Mouse (Mus musculus): ENCODE data around the gene Apbb2. TPM values are rescaled to one million over a fixed set of nuclear protein-coding genes. Genes with fewer than 3 reads are reported as not detected.
A peak's percentile ranks its signal among the peaks of the same experiment; 100 is the strongest.

Apbb2 gene
- polyA plus RNA-seq, 1 experiment: 27.7 TPM

DNA sequence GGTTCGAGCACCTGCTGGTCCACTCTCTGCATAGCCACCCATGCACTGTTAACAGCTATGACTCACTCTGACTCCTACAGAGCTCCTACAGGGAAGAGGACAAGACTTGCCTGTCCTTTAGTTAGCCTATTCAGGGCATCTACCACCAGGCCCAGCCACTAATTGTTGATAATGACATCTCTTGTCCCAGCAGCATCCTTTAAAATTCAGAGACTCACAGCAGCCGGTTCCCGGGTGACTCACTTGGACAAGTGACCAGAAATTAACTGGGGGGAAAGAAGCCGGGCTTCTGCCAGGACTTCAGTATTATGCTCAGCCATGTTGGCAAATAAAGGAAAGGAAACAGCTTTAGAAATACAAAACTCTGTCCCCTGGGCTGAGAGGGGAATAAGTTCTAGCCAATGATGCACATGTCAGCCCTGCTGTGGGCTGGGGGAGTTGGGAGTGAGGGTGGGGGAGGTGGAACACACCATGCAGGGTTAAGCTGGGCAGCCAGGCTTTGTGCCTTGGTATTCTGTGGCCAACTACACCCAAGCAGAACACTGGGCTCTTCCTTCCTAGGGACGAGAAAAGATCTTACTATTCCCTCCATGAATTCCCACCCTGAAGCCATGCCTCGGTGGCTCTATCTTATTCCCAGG, 233.7 kb downstream of the Apbb2 start:
- H3K27me3 ChIP-seq (replicated peaks; ENCODE audit: control insufficient read depth, insufficient read depth, low read length): no peaks in the 10 kb centered on the region
- H3K27ac ChIP-seq (ENCODE audit: insufficient read depth, low read depth, low read length): no peak overlapping the region
- H3K4me3 ChIP-seq (ENCODE audit: insufficient read depth, low read depth, low read length): no peak overlapping the region
- 82% methylated on average over 6 of the region's 6 CpGs for WGBS
- DNase-seq: no peak
- H3K4me1 ChIP-seq (ENCODE audit: control insufficient read depth, insufficient read depth, low read length): peaks cover 5% of the 10 kb centered on the region; the same call in 1 of the 2 replicates
- no peak for TF ChIP-seq POLR2A (IDR thresholded peaks at IDR 0.05; ENCODE audit: low read depth, low read length)
- no peak for TF ChIP-seq CTCF (conservative IDR thresholded peaks at IDR 0.05; ENCODE audit: insufficient read depth, insufficient read length, low read depth, low read length)
- H3K36me3 ChIP-seq (ENCODE audit: control insufficient read depth, insufficient read depth, low read length): no peaks in the 10 kb centered on the region

DNA sequence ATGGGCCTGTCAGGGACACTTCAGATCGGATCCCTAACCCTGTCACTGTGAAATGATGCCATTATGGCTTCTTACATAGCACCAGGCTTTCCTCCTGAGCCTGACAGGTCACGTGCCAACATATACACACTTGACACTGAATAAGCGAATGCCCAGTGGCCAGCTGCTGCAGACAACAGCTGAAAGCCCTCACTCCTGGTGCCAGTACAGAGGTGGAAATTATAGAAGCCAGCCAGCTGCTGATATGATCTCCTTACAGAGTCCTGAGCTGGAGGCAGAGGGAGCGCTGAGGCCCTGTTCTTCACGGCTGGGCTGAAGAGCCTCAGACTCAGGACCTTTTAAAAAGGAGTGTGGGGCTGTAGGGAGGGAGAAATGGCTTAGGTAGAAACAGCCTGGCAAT, 234.5 kb downstream of the Apbb2 start:
- DNase-seq: no peak
- Histone ChIP-seq H3K27me3 (replicated peaks; ENCODE audit: control insufficient read depth, insufficient read depth, low read length) (no peaks in the 10 kb centered on the region), H3K27ac (ENCODE audit: insufficient read depth, low read depth, low read length) (no peak overlapping the region), H3K36me3 (ENCODE audit: control insufficient read depth, insufficient read depth, low read length) (no peaks in the 10 kb centered on the region), H3K4me1 (ENCODE audit: control insufficient read depth, insufficient read depth, low read length) (peaks cover 5% of the 10 kb centered on the region; the same call in 1 of the 2 replicates), H3K4me3 (ENCODE audit: insufficient read depth, low read depth, low read length) (no peak overlapping the region)
- 81% methylated on average over 5 of the region's 5 CpGs for WGBS
- TF ChIP-seq CTCF (conservative IDR thresholded peaks at IDR 0.05; ENCODE audit: insufficient read depth, insufficient read length, low read depth, low read length): no peak
- TF ChIP-seq POLR2A (IDR thresholded peaks at IDR 0.05; ENCODE audit: low read depth, low read length): no peak

- 80% methylated on average over 1 of the region's 1 CpGs for WGBS
- no peak overlapping the region for H3K4me3 ChIP-seq (ENCODE audit: insufficient read depth, low read depth, low read length)
- no peaks in the 10 kb centered on the region for H3K27me3 ChIP-seq (replicated peaks; ENCODE audit: control insufficient read depth, insufficient read depth, low read length)
- TF ChIP-seq POLR2A (IDR thresholded peaks at IDR 0.05; ENCODE audit: low read depth, low read length) (no peak), CTCF (conservative IDR thresholded peaks at IDR 0.05; ENCODE audit: insufficient read depth, insufficient read length, low read depth, low read length) (no peak)
- H3K36me3 ChIP-seq (ENCODE audit: control insufficient read depth, insufficient read depth, low read length): no peaks in the 10 kb centered on the region
- no peak overlapping the region for H3K27ac ChIP-seq (ENCODE audit: insufficient read depth, low read depth, low read length)
- no peak for DNase-seq
- peaks cover 5% of the 10 kb centered on the region; the same call in 1 of the 2 replicates for H3K4me1 ChIP-seq (ENCODE audit: control insufficient read depth, insufficient read depth, low read length)
These were observed 236.5 kb downstream of the Apbb2 start for GRCm38 (mm10) chr5:66382111-66382510.

DNA sequence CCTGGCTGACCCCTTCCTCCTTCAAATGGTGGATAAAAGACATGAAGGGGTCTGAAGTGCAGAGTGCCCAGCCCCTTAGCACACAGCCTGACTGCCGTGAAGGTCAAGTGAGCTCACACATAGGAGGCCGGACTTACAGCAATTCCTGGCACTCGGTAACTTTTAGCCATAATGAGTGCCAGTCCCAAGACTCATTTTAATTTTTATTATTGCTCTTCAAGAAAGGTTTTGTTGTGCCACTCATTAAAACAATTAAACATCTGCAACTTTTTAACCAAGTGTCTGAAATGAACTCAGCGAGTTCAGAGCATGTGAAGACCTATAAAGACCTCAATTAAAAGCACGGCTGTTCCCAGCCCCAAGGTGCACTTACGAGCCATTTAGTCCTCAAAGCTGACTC, 239.6 kb downstream of the Apbb2 start:
- TF ChIP-seq POLR2A (IDR thresholded peaks at IDR 0.05; ENCODE audit: low read depth, low read length): no peak
- TF ChIP-seq CTCF (conservative IDR thresholded peaks at IDR 0.05; ENCODE audit: insufficient read depth, insufficient read length, low read depth, low read length): no peak
- H3K27me3 ChIP-seq (replicated peaks; ENCODE audit: control insufficient read depth, insufficient read depth, low read length): no peaks in the 10 kb centered on the region
- DNase-seq: peak; percentile 51
- peaks cover 5% of the 10 kb centered on the region; the same call in 1 of the 2 replicates for H3K4me1 ChIP-seq (ENCODE audit: control insufficient read depth, insufficient read depth, low read length)
- no peaks in the 10 kb centered on the region for H3K36me3 ChIP-seq (ENCODE audit: control insufficient read depth, insufficient read depth, low read length)
- no peak overlapping the region for H3K27ac ChIP-seq (ENCODE audit: insufficient read depth, low read depth, low read length)
- WGBS: 59% methylated on average over 6 of the region's 6 CpGs
- no peak overlapping the region for H3K4me3 ChIP-seq (ENCODE audit: insufficient read depth, low read depth, low read length)

- Histone ChIP-seq H3K4me1 (ENCODE audit: control insufficient read depth, insufficient read depth, low read length) (peaks cover 11% of the 10 kb centered on the region), H3K36me3 (ENCODE audit: control insufficient read depth, insufficient read depth, low read length) (no peaks in the 10 kb centered on the region), H3K4me3 (ENCODE audit: insufficient read depth, low read depth, low read length) (no peak overlapping the region), H3K27ac (ENCODE audit: insufficient read depth, low read depth, low read length) (no peak overlapping the region), H3K27me3 (replicated peaks; ENCODE audit: control insufficient read depth, insufficient read depth, low read length) (no peaks in the 10 kb centered on the region)
- no peak for DNase-seq
- 58% methylated on average over 14 of the region's 14 CpGs for WGBS
- TF ChIP-seq CTCF (conservative IDR thresholded peaks at IDR 0.05; ENCODE audit: insufficient read depth, insufficient read length, low read depth, low read length): no peak
- no peak for TF ChIP-seq POLR2A (IDR thresholded peaks at IDR 0.05; ENCODE audit: low read depth, low read length)
These were observed 241.9 kb downstream of the Apbb2 start for GRCm38 (mm10) chr5:66376589-66377270.

- Histone ChIP-seq H3K4me3 (ENCODE audit: insufficient read depth, low read depth, low read length) (no peak overlapping the region), H3K36me3 (ENCODE audit: control insufficient read depth, insufficient read depth, low read length) (no peaks in the 10 kb centered on the region), H3K27me3 (replicated peaks; ENCODE audit: control insufficient read depth, insufficient read depth, low read length) (no peaks in the 10 kb centered on the region), H3K27ac (ENCODE audit: insufficient read depth, low read depth, low read length) (no peak overlapping the region), H3K4me1 (ENCODE audit: control insufficient read depth, insufficient read depth, low read length) (peaks cover 14% of the 10 kb centered on the region)
- TF ChIP-seq CTCF (conservative IDR thresholded peaks at IDR 0.05; ENCODE audit: insufficient read depth, insufficient read length, low read depth, low read length) (no peak), POLR2A (IDR thresholded peaks at IDR 0.05; ENCODE audit: low read depth, low read length) (no peak)
- 50% methylated on average over 4 of the region's 4 CpGs for WGBS
- no peak for DNase-seq
These were observed 244.2 kb downstream of the Apbb2 start for GRCm38 (mm10) chr5:66374413-66374812.

DNA sequence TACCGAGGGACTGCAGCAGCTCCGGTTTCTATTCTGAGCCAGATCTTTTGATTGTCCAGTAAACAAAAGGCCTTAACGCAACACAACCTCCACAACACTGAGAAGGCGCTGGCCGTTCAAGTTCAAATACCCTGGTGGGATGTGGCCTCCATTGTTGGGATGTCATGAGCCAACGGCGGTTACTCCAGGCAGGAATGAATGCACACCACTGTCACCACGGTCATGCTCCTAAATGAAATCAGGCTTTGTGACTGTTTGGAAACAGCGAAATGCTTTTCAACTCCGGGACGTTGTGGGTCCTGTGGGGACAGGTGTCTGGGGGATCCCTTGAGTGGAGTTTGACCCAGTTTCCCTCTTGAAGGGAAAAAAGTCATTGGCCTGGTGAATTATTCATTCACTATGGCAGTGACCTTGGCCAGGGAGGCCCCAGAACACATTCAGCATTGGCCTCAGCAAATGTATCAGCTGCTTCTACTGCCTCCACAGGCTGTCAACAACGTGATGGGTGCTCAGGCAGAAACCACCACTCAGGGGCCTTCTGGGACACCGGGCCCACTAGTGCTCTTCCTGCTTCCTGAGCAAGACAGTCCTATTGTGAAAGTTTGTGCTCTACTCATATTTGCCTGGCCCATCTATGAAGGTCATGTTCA, 244.9 kb downstream of the Apbb2 start:
- no peaks in the 10 kb centered on the region for H3K36me3 ChIP-seq (ENCODE audit: control insufficient read depth, insufficient read depth, low read length)
- WGBS: 62% methylated on average over 13 of the region's 13 CpGs
- TF ChIP-seq POLR2A (IDR thresholded peaks at IDR 0.05; ENCODE audit: low read depth, low read length): no peak
- TF ChIP-seq CTCF (conservative IDR thresholded peaks at IDR 0.05; ENCODE audit: insufficient read depth, insufficient read length, low read depth, low read length): no peak
- no peaks in the 10 kb centered on the region for H3K27me3 ChIP-seq (replicated peaks; ENCODE audit: control insufficient read depth, insufficient read depth, low read length)
- no peak overlapping the region for H3K27ac ChIP-seq (ENCODE audit: insufficient read depth, low read depth, low read length)
- peak; percentile 77 for DNase-seq
- no peak overlapping the region for H3K4me3 ChIP-seq (ENCODE audit: insufficient read depth, low read depth, low read length)
- H3K4me1 ChIP-seq (ENCODE audit: control insufficient read depth, insufficient read depth, low read length): peaks cover 14% of the 10 kb centered on the region

Measured in kidney, adult 2 months (tissue).